Mouse (Mus musculus): Measurements from ENCODE around the gene Il27.
"Not testable (repeated sequence)": the region's sequence is repeated elsewhere in the genome, so short reads cannot be mapped to it uniquely, and the experiment has no call there.

- TF ChIP-seq ZC3H11A (IDR thresholded peaks at IDR 0.05; ENCODE audit: borderline replicate concordance, low read depth, low read length) = 0 out of 2 replicates have a peak, but pooled peaks have one; percentile 8
- TF ChIP-seq MAFK (IDR thresholded peaks at IDR 0.05; ENCODE audit: insufficient read depth, low read depth, low read length) = not testable (repeated sequence)
Observed at GRCm38 (mm10) chr7:126643244-126643617, 48.5 kb upstream of the Il27 start.

Data from ES-E14 (cell line).